Mouse (Mus musculus) limb, embryonic 13.5 days (tissue): ENCODE results near the gene Pdlim4. TPM values are rescaled to one million over a fixed set of nuclear protein-coding genes. Genes with fewer than 3 reads are reported as not detected.
"Not testable (repeated sequence)": the region's sequence is repeated elsewhere in the genome, so short reads cannot be mapped to it uniquely, and the experiment has no call there.

Experiments
- ATAC-seq: fragments of 200-750 bp; cut with Nextera tagmentation; 2 replicates; pipeline ENCODE4 v1.8.0; 2017; ENCODE audit warnings: low read depth, moderate number of reproducible peaks, moderate TSS enrichment; ENCODE audit not compliant: low FRiP score
- H3K27ac ChIP-seq: fragments of 300-500 bp; sonication (generic); 2 replicates; pipeline ENCODE4 v1.5.1; 2015; ENCODE audit warnings: inconsistent platforms, mild to moderate bottlenecking, moderate library complexity
- H3K27me3 ChIP-seq: fragments of 300-500 bp; sonication (generic); 2 replicates; pipeline ENCODE4 v1.6.1; 2015; ENCODE audit warnings: mild to moderate bottlenecking, inconsistent platforms
- H3K36me3 ChIP-seq: fragments of 300-500 bp; sonication (generic); 2 replicates; pipeline ENCODE4 v1.6.1; 2015; ENCODE audit warnings: inconsistent platforms, mild to moderate bottlenecking, moderate library complexity
- H3K4me1 ChIP-seq: fragments of 300-500 bp; sonication (generic); 2 replicates; pipeline ENCODE4 v1.6.1; 2015; ENCODE audit warnings: inconsistent platforms
- H3K4me2 ChIP-seq: fragments of 300-500 bp; sonication (generic); replicated peaks from 2 replicates; pipeline ENCODE4 v1.6.1; 2015; ENCODE audit warnings: inconsistent platforms, mild to moderate bottlenecking, moderate library complexity
- H3K4me3 ChIP-seq: fragments of 300-500 bp; sonication (generic); 2 replicates; pipeline ENCODE4 v1.5.1; 2015; ENCODE audit warnings: moderate library complexity, mild to moderate bottlenecking, inconsistent platforms
- H3K9ac ChIP-seq: fragments of 300-500 bp; sonication (generic); 2 replicates; pipeline ENCODE4 v1.6.1; 2015; ENCODE audit warnings: mild to moderate bottlenecking, inconsistent platforms
- H3K9me3 ChIP-seq: fragments of 300-500 bp; sonication (generic); 2 replicates; pipeline ENCODE4 v1.6.1; 2016; ENCODE audit warnings: inconsistent platforms
- WGBS: fragments of 180-500 bp; shearing (Covaris S2); methylation state at CpG from one replicate; pipeline ENCODE4 v1.1.7; 2015; 5-methylcytosine and 5-hydroxymethylcytosine counted together
- polyA plus RNA-seq: library from polyadenylated mRNA; unstranded; fragments of >200 nt; fragmentation: Nextera tagmentation; extraction: Ambion mirVana; gene quantifications from 2 replicates; pipeline ENCODE4 v1.2.1, GENCODE M21; 2015

Gene Pdlim4
- polyA plus RNA-seq, 1 experiment from 2014 or later = 162 TPM

DNA sequence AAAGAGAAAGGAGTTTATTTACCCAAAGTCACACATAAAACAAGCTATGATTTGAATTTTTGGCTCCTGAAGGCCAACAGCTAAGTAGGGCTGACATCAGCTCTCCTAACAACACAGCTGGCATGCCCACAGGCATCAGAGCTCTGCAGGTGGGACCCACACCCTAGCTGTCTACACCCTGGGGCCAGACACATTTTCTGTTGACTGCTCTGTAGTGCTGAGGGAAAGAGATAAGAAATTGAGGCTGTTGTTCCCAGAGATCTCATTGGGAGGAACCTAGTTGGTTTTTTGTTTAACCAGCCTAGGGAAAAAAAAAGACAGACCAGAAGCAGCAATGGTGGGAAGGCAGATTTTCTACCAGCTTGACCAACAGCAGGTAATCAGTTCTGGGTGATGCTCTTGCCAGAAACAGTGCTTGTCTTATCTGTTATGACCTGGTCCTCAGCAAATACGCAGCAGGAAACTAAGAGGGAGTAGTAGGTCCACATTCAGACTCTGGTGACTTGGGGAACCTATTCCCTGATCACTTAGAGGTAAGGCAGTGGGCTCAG is 42.2 kb downstream of the Pdlim4 start:
- Histone ChIP-seq H3K9me3 (no peaks in the 10 kb centered on the region), H3K4me2 (0 out of 2 replicates have a peak overlapping the region, but pooled peaks have one; percentile 7), H3K4me1 (peaks cover 16% of the 10 kb centered on the region), H3K27me3 (peaks cover 37% of the 10 kb centered on the region), H3K36me3 (no peaks in the 10 kb centered on the region), H3K4me3 (peak overlapping the region; percentile 58; the same call in 1 of the 2 replicates), H3K27ac (no peak overlapping the region), H3K9ac (no peak overlapping the region)
- ATAC-seq = no peak
- WGBS = 75% methylated on average over 1 of the region's 1 CpGs

DNA sequence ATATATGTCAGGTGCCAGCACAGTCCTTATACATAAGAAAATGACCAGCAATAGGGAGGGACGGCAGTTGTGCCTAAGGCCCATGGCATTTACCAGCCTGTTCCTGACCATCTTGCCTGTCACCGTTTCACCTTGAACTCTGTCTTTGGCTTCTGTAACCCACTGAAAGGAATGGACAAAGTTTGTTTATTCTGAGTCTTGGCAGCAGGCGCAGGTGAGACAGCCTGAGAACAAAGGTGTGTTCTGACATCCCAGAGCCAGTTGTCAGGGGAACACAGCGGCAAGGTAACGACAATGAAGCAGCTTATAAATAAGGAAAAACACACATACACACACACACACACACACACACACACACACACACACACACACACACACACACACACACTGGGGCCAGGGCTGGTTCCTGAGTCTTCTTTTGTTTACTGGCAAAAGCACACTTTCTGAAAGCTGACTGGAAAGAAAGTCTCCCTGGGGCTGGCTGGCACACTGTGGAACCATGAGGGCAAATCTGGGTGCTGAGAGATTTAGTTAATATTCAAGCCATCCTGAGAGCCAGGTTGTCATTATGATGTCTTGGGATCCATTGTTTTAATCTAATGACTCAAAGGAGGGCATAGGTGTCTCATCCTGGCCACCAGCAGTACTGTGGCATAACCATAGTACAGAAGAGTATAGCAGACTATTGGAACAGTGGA is 47.3 kb downstream of the Pdlim4 start:
- H3K4me2 ChIP-seq = no peak overlapping the region
- no peak overlapping the region for H3K9ac ChIP-seq
- H3K9me3 ChIP-seq = no peaks in the 10 kb centered on the region
- H3K36me3 ChIP-seq = no peaks in the 10 kb centered on the region
- no peak overlapping the region for H3K27ac ChIP-seq
- no peak for ATAC-seq
- no peaks in the 10 kb centered on the region for H3K4me1 ChIP-seq
- 84% methylated on average over 5 of the region's 5 CpGs for WGBS
- H3K27me3 ChIP-seq = peaks cover 9% of the 10 kb centered on the region
- no peak overlapping the region for H3K4me3 ChIP-seq

DNA sequence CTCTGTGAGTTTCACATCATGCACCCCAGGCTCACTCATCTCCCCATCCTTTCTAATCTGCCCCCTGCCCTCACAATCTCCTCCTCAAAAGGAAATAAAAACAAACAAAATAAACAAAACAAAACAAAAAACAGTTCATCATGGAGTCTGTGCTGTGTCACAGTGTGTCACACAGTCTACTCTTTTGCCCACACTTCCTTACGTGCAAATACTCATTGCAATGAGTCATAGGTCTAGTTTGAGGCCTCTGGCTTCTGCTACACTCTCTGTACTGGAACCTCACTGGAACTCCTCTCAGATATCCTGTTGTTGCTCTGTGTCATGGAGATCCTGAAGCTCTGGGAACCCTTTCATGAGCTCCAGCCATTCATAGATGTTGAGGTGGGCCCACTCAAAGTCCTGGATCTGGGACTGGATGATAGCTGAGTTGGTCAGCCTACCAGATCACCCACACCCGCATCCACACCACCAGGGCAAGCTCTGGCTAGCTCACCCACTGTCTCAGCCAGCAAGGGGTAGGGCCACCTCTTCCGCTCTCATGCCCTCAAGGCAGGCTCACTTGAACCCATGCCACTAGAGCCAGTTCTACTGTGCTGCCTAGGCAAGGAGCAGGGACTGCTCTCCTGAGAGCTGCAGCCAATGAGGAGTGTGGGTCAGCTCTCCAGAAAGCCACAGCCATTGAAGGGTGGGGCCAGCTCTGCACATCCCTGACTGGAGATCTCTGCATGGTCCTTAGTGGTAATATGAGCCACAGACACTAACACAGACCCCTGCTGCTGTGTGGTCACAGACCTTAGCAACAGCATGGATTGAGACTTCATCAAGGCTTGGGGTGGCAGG is 49.7 kb downstream of the Pdlim4 start:
- no peak for ATAC-seq
- H3K9me3 ChIP-seq = no peaks in the 10 kb centered on the region
- no peaks in the 10 kb centered on the region for H3K27me3 ChIP-seq
- no peak overlapping the region for H3K4me3 ChIP-seq
- no peak overlapping the region for H3K4me2 ChIP-seq
- no peaks in the 10 kb centered on the region for H3K36me3 ChIP-seq
- H3K27ac ChIP-seq = no peak overlapping the region
- no peak overlapping the region for H3K9ac ChIP-seq
- 82% methylated on average over 3 of the region's 3 CpGs for WGBS
- H3K4me1 ChIP-seq = no peaks in the 10 kb centered on the region

DNA sequence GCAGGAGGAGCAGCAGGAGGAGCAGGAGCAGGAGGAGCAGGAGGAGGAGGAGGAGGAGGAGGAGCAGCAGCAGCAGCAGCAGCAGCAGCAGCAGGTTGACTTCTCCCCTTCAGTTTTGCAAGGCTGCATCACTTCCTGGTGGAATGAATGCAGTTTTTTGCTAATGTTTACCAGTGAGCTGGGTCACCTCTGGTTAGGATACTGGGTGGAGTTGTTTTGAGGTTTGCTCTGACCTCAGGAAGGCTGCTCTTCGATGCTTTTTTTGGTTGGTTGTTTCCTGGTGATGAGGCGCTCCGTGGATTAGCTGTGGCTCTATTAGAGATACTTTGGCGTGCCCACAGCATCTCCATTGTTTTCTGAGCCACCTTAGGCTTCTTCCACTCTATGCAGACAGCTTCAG is 51.2 kb downstream of the Pdlim4 start:
- no peak overlapping the region for H3K4me3 ChIP-seq
- no peaks in the 10 kb centered on the region for H3K4me1 ChIP-seq
- no peak for ATAC-seq
- no peak overlapping the region for H3K9ac ChIP-seq
- H3K4me2 ChIP-seq = no peak overlapping the region
- H3K9me3 ChIP-seq = no peaks in the 10 kb centered on the region
- no peaks in the 10 kb centered on the region for H3K27me3 ChIP-seq
- no peak overlapping the region for H3K27ac ChIP-seq
- WGBS = 84% methylated on average over 4 of the region's 4 CpGs
- H3K36me3 ChIP-seq = no peaks in the 10 kb centered on the region

DNA sequence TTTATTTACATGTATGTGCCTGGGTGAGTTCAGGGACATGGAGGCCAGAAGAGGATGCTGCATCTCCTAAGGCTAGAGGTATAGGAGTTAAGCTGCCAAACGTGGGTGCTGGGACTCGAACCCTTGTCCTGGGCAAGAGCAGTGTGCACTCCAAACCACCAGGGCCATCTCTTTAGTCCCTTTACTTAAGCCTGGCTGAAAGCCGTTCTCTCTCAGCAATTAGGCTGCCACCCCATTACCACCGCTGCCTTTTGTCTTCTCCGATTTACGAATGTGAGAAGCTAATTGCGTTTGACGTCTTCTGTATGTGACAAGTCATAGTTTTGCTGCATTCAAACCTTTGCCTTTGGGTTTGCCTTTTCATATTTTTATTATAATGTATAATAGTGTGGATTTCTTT is 52.8 kb downstream of the Pdlim4 start:
- H3K27ac ChIP-seq = no peak overlapping the region
- H3K9ac ChIP-seq = no peak overlapping the region
- no peak overlapping the region for H3K4me2 ChIP-seq
- no peaks in the 10 kb centered on the region for H3K4me1 ChIP-seq
- H3K27me3 ChIP-seq = no peaks in the 10 kb centered on the region
- no peak overlapping the region for H3K4me3 ChIP-seq
- 57% methylated on average over 8 of the region's 8 CpGs for WGBS
- ATAC-seq = no peak
- no peaks in the 10 kb centered on the region for H3K36me3 ChIP-seq
- no peaks in the 10 kb centered on the region for H3K9me3 ChIP-seq

DNA sequence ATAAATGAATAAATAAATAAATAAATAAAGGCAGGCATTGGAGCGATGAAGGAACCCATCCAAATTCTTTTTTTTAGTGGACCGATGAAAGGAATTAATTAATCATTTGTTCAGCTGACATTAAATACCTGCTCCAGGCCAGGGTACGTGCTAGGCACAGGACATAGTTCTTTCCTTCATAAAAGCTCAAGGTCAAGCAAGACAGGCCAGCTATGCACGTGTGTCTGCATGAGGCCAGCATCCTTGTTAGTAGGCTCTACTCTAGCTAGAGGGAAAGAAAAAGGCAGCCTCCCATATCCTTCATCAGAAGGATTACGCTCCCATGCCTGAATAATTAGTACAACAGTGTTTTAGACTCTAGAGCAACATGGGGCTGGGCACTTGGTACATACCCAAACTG is 55.9 kb downstream of the Pdlim4 start:
- H3K4me2 ChIP-seq = no peak overlapping the region
- 80% methylated on average over 5 of the region's 5 CpGs for WGBS
- no peak overlapping the region for H3K4me3 ChIP-seq
- H3K27ac ChIP-seq = no peak overlapping the region
- H3K9me3 ChIP-seq = no peaks in the 10 kb centered on the region
- peaks cover 13% of the 10 kb centered on the region for H3K4me1 ChIP-seq
- ATAC-seq = no peak
- H3K9ac ChIP-seq = no peak overlapping the region
- H3K27me3 ChIP-seq = no peaks in the 10 kb centered on the region
- no peaks in the 10 kb centered on the region for H3K36me3 ChIP-seq

DNA sequence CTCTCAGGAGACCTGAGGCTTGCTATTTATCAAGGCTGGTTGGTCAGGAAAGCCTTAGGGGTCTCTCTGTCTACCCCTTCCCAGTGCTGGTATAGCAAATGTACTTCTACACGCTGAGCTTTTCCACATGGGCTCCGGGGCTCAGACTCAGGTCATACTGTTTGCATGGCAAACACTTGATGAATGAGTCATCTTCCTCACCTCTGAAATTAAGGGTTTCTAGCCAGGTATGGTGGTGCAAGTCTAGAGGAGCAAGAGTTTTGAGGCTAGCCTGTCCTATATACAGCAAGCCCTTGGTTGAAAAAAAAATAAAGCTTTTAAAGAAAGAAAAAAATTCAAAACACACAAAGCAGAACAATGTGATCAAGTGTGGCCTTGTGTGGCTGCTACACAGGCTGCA is 57.6 kb downstream of the Pdlim4 start:
- 90% methylated on average over 2 of the region's 2 CpGs for WGBS
- H3K27ac ChIP-seq = no peak overlapping the region
- ATAC-seq = no peak

DNA sequence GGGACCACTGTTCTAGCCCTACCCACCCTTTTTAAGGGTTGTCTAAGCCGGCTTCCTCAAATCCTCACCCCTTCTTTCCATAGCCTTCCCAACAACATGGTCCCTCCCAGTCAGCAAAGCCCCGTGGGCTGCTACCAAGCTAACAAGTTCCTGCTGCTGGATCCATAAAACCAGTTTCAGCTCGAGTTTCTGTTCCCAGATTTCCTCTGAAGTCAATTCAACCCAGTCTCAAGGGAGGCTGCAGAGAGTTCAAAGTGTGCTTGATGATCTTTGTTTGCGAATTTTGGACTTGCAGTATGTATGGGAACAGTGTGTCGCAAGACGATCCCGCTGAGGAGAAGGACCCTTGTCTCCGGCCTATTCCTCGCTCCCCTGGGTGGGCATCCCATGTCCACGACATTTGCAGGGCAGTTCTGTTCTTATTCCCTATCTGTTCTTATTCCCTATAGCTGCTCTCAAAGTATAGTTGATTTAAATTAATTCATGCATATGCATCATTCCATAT is 60.3 kb downstream of the Pdlim4 start:
- H3K4me3 ChIP-seq = no peak overlapping the region
- 45% methylated on average over 10 of the region's 10 CpGs for WGBS
- H3K9me3 ChIP-seq = no peaks in the 10 kb centered on the region
- H3K9ac ChIP-seq = no peak overlapping the region
- no peak for ATAC-seq
- no peaks in the 10 kb centered on the region for H3K27me3 ChIP-seq
- H3K4me1 ChIP-seq = peaks cover 19% of the 10 kb centered on the region
- H3K36me3 ChIP-seq = no peaks in the 10 kb centered on the region
- no peak overlapping the region for H3K27ac ChIP-seq
- H3K4me2 ChIP-seq = no peak overlapping the region

More for the DNA sequence above, 57.6 kb downstream of the Pdlim4 start:
- peaks cover 19% of the 10 kb centered on the region for H3K4me1 ChIP-seq
- no peaks in the 10 kb centered on the region for H3K36me3 ChIP-seq
- H3K27me3 ChIP-seq = no peaks in the 10 kb centered on the region
- no peak overlapping the region for H3K4me2 ChIP-seq
- no peak overlapping the region for H3K4me3 ChIP-seq
- H3K9ac ChIP-seq = no peak overlapping the region
- no peaks in the 10 kb centered on the region for H3K9me3 ChIP-seq

DNA sequence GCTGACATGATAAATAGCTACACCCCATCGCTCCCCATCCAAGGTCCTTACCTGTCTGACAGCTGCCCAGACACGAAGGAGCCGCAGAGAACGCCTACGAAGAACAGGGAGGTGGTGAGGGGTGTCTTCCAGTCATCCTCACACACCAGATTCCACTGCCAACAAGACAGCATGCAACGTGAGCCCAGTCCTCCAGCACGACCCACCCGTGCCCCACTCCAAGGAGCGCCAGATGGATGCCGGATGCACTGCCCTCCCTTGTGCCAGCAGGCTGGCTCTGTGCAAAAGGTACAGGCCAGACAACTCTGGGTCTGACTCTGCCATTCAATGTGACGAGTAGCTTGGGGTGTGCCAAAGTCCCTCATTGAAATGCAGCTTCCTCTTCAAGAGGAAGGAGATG is 61.1 kb downstream of the Pdlim4 start:
- Histone ChIP-seq H3K36me3 (no peaks in the 10 kb centered on the region), H3K27ac (no peak overlapping the region), H3K4me3 (no peak overlapping the region), H3K9me3 (no peaks in the 10 kb centered on the region), H3K4me1 (peaks cover 23% of the 10 kb centered on the region), H3K9ac (no peak overlapping the region), H3K27me3 (no peaks in the 10 kb centered on the region), H3K4me2 (no peak overlapping the region)
- WGBS = 82% methylated on average over 11 of the region's 11 CpGs
- ATAC-seq = no peak

DNA sequence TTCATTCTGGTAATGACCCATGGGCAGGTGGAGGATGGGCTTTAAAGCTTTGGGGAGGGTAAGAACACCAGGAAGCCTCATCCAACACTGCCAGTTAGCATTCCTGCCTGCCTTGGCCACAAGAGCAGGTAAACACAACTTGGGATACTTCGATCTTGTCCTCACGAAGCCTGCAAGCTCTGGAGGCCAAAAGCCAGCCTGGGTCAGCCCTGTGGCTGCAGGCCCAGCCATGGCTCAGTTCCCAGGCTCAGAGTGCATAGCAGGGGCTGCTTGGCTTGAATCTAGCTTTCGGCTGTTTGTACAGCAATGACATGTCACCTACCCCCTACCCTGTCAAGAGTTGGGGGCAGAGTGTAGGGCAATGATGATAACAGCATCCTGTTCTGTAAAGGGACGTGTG is 61.9 kb downstream of the Pdlim4 start:
- peaks cover 28% of the 10 kb centered on the region for H3K4me1 ChIP-seq
- no peak overlapping the region for H3K9ac ChIP-seq
- ATAC-seq = no peak
- no peak overlapping the region for H3K27ac ChIP-seq
- no peak overlapping the region for H3K4me3 ChIP-seq
- no peaks in the 10 kb centered on the region for H3K9me3 ChIP-seq
- 71% methylated on average over 4 of the region's 4 CpGs for WGBS
- no peaks in the 10 kb centered on the region for H3K27me3 ChIP-seq
- H3K36me3 ChIP-seq = no peaks in the 10 kb centered on the region
- H3K4me2 ChIP-seq = no peak overlapping the region

DNA sequence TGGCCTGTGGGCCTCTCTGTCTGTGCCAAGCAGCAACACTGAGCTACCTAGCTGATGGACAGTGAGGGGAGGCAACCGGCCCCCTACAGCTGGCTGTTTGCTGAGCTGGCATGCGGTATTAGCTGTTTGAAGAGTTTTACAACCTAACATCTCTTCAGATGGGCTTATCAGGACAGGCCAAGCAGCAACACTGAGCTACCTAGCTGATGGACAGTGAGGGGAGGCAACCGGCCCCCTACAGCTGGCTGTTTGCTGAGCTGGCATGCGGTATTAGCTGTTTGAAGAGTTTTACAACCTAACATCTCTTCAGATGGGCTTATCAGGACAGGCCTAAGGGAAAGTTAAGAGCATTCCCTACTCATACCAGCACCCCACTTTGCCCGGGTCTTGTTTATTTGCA is 62.5 kb downstream of the Pdlim4 start:
- WGBS = 20% methylated on average over 5 of the region's 5 CpGs
- not testable (repeated sequence) for H3K4me3 ChIP-seq, H3K27ac ChIP-seq, H3K4me2 ChIP-seq, H3K27me3 ChIP-seq, ATAC-seq, H3K36me3 ChIP-seq, H3K9ac ChIP-seq, H3K9me3 ChIP-seq
- H3K4me1 ChIP-seq = peaks cover 28% of the 10 kb centered on the region
